Comparison of ENCODE assay signal across 10 mouse cellular contexts in the genomic region with DNA sequence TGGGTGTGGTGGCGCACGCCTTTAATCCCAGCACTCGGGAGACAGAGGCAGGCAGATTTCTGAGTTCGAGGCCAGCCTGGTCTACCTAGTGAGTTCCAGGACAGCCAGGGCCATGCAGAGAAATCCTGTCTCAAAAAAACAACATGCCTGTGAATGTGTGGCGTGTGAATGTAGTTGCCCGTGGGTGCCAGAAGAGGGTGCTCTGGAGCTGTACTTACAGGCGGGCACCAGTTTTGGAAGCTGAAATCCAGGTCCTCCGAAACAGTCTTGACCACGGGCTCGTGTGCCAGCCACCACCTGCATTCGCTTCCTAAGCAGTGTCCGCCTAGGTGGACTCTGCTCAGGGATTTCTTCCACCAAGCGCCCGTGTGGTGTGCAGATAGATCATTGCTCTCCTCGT. TPM values are rescaled to one million over a fixed set of nuclear protein-coding genes. Genes with fewer than 3 reads are reported as not detected.
A peak's percentile ranks its signal among the peaks of the same experiment; 100 is the strongest.
DNase-seq lines count a peak whose midpoint lies in the region.
"Had no signal": no experiment of that assay in that cellular context is flagged by ENCODE, and none has a peak within 500 bp of the region (broad histone marks: within the 10 kb centered on the region; RNA-seq: fewer than 3 reads in every experiment).

No protein-coding gene starts in this region.

- no peaks in the 10 kb centered on the region for H3K4me1 ChIP-seq in embryonic facial prominence, embryonic 10.5 days
- H3K4me1 ChIP-seq: embryonic facial prominence, embryonic 15.5 days had no signal

- H3K27me3 ChIP-seq in embryonic facial prominence, embryonic 10.5 days (replicated peaks; ENCODE audit: low read depth, poor library complexity, severe bottlenecking) = no peaks in the 10 kb centered on the region
- H3K27me3 ChIP-seq: embryonic facial prominence, embryonic 15.5 days; megakaryocyte, embryonic 14.5 days had no signal

- H3K36me3 ChIP-seq in embryonic facial prominence, embryonic 10.5 days (replicated peaks) = peaks cover 99% of the 10 kb centered on the region

- peak; percentile 26 for DNase-seq in gastrocnemius, adult 18-20 months (ENCODE audit: low spot score)
- DNase-seq in gastrocnemius, postnatal 4 days (ENCODE audit: low spot score in 2 of 2) = no peak
- peak; percentile 53 for DNase-seq in retina, postnatal 1 day
- no peak for DNase-seq in retina, embryonic 14.5 days (ENCODE audit: low spot score)
- DNase-seq in embryonic facial prominence, embryonic 10.5 days (ENCODE audit: low spot score) = peak; percentile 21
- DNase-seq in thymus, postnatal 14 days = peak; percentile 36
- no peak for DNase-seq in layer of hippocampus, postnatal 10 days (ENCODE audit: low spot score in 2 of 2)
- DNase-seq in left cerebral cortex, postnatal 25 days (ENCODE audit: low spot score in 2 of 2) = no peak

- WGBS in embryonic facial prominence, embryonic 10.5 days = 91% methylated on average over 15 of the region's 15 CpGs

- no peak overlapping the region for H3K27ac ChIP-seq in embryonic facial prominence, embryonic 10.5 days (replicated peaks)
- H3K27ac ChIP-seq: embryonic facial prominence, embryonic 15.5 days had no signal

- no peak overlapping the region for H3K4me3 ChIP-seq in embryonic facial prominence, embryonic 10.5 days
- H3K4me3 ChIP-seq: embryonic facial prominence, embryonic 15.5 days; megakaryocyte, embryonic 14.5 days had no signal

- H3K9me3 ChIP-seq in embryonic facial prominence, embryonic 10.5 days = no peaks in the 10 kb centered on the region
- H3K9me3 ChIP-seq: embryonic facial prominence, embryonic 15.5 days; megakaryocyte, embryonic 14.5 days had no signal

- intact Hi-C loops in left cerebral cortex, postnatal 25 days (cut with DNase I) = no loop called here

RNA-seq across cellular contexts. Expression of a gene that starts 9.8 kb away (rescaled TPM):
- 10 to 100 TPM; 75.9 to 97.2 TPM for total RNA-seq in gastrocnemius, adult 18-20 months (2021)
- total RNA-seq in gastrocnemius, postnatal 4 days (2021) = 100 to 1,000 TPM; 125 to 126 TPM
- polyA plus RNA-seq in embryonic facial prominence, embryonic 10.5 days (2016; fragmentation: Nextera tagmentation; extraction: Ambion mirVana) = 369 and 371 TPM in 2 replicates
- total RNA-seq in layer of hippocampus, postnatal 10 days (2021) = 100 to 1,000 TPM; 103 to 105 TPM
- 100 to 1,000 TPM in 1 of 2 experiments, 10 to 100 TPM in 1; 95.1 to 109 TPM for total RNA-seq in left cerebral cortex, postnatal 25 days (2021)

RNA-seq across cellular contexts. Expression of a gene that starts 34.3 kb away (rescaled TPM):
- 10 to 100 TPM; 54.2 to 76.9 TPM for total RNA-seq in gastrocnemius, adult 18-20 months (2021)
- 10 to 100 TPM; 27.0 to 27.2 TPM for total RNA-seq in gastrocnemius, postnatal 4 days (2021)
- polyA plus RNA-seq in embryonic facial prominence, embryonic 10.5 days (2016; fragmentation: Nextera tagmentation; extraction: Ambion mirVana) = 120 and 133 TPM in 2 replicates
- total RNA-seq in layer of hippocampus, postnatal 10 days (2021) = 1 to 10 TPM; 2.5 to 4.4 TPM
- total RNA-seq in left cerebral cortex, postnatal 25 days (2021) = 10 to 100 TPM in 1 of 2 experiments, 1 to 10 TPM in 1; 9.3 to 10.1 TPM

RNA-seq across cellular contexts. Expression of a gene that starts 45.1 kb away (rescaled TPM):
- total RNA-seq in gastrocnemius, adult 18-20 months (2021) = 10 to 100 TPM; 41.0 to 50.4 TPM
- 10 to 100 TPM; 91.3 to 95.8 TPM for total RNA-seq in gastrocnemius, postnatal 4 days (2021)
- polyA plus RNA-seq in embryonic facial prominence, embryonic 10.5 days (2016; fragmentation: Nextera tagmentation; extraction: Ambion mirVana) = 33.4 and 36.1 TPM in 2 replicates
- 100 to 1,000 TPM in 1 of 2 experiments, 10 to 100 TPM in 1; 97.7 to 102 TPM for total RNA-seq in layer of hippocampus, postnatal 10 days (2021)
- 10 to 100 TPM; 69.0 to 78.5 TPM for total RNA-seq in left cerebral cortex, postnatal 25 days (2021)

RNA-seq across cellular contexts. Expression of a gene that starts 47.0 kb away (rescaled TPM):
- 1 to 10 TPM; 1.7 to 2.2 TPM for total RNA-seq in gastrocnemius, adult 18-20 months (2021)
- total RNA-seq in gastrocnemius, postnatal 4 days (2021) = 10 to 100 TPM; 14.4 to 26.0 TPM
- 7.6 and 10.2 TPM in 2 replicates for polyA plus RNA-seq in embryonic facial prominence, embryonic 10.5 days (2016; fragmentation: Nextera tagmentation; extraction: Ambion mirVana)
- total RNA-seq in layer of hippocampus, postnatal 10 days (2021) = 10 to 100 TPM in 1 of 2 experiments, 1 to 10 TPM in 1; 9.4 to 10.2 TPM
- total RNA-seq in left cerebral cortex, postnatal 25 days (2021) = 1 to 10 TPM; 4.5 to 5.8 TPM

RNA-seq across cellular contexts. Expression of a gene that starts 56.8 kb away (rescaled TPM):
- 1 to 10 TPM; 3.5 to 6.3 TPM for total RNA-seq in gastrocnemius, adult 18-20 months (2021)
- 1 to 10 TPM; 1.0 to 1.6 TPM for total RNA-seq in gastrocnemius, postnatal 4 days (2021)
- polyA plus RNA-seq in embryonic facial prominence, embryonic 10.5 days (2016; fragmentation: Nextera tagmentation; extraction: Ambion mirVana) = 11.5 and 13.4 TPM in 2 replicates
- total RNA-seq in layer of hippocampus, postnatal 10 days (2021) = 1 to 10 TPM; 6.5 to 8.9 TPM
- total RNA-seq in left cerebral cortex, postnatal 25 days (2021) = 10 to 100 TPM; 13.0 to 21.3 TPM

Comparison
In these comparisons a context has a peak if more than half of its experiments do, and no peak if none do; other contexts are left out.
1. DNase-seq: peak in gastrocnemius, adult 18-20 months (single experiment), retina, postnatal 1 day (single experiment), embryonic facial prominence, embryonic 10.5 days (single experiment) and thymus, postnatal 14 days (single experiment); none in gastrocnemius, postnatal 4 days (0 of 2), retina, embryonic 14.5 days (single experiment), layer of hippocampus, postnatal 10 days (0 of 2) and left cerebral cortex, postnatal 25 days (0 of 2).